Mouse (Mus musculus) heart, adult 18-20 months (tissue): ENCODE measurements around the gene Sar1b. TPM values are rescaled to one million over a fixed set of nuclear protein-coding genes. Genes with fewer than 3 reads are reported as not detected.
A peak's percentile ranks its signal among the peaks of the same experiment; 100 is the strongest.
"Not testable (repeated sequence)": the region's sequence is repeated elsewhere in the genome, so short reads cannot be mapped to it uniquely, and the experiment has no call there.

Source experiments
- DNase-seq, 2 experiments: peaks; one replicate each; pipeline ENCODE4 v3.0.0; 2021 to 2022; ENCODE audit warnings: mixed read lengths in 1 of 2
- long read RNA-seq, 2 experiments: library from polyadenylated mRNA; stranded (forward); transcript quantifications; one replicate each; pipeline ENCODE4 v2.0.0; 2021
- total RNA-seq, 2 experiments: library from RNA; stranded (reverse); gene quantifications; 2 replicates each; pipeline ENCODE4 v1.2.3; 2021

Gene Sar1b
- 100 to 1,000 TPM; 142 to 150 TPM for total RNA-seq
- long read RNA-seq, experiment 1, transcript Sar1b-201 (7 exons, 1,201 nt), result major isoform, 163 of 176 reads
- long read RNA-seq, experiment 1, partial matches to known transcripts, result 5 of 176 reads
- long read RNA-seq, experiment 1, other reads (novel, unspliced or antisense), result 8 of 176 reads
- long read RNA-seq, experiment 2, transcript Sar1b-201 (7 exons, 1,201 nt), result major isoform, 85 of 96 reads
- long read RNA-seq, experiment 2, partial matches to known transcripts, result 6 of 96 reads
- long read RNA-seq, experiment 2, other reads (novel, unspliced or antisense), result 5 of 96 reads

DNA sequence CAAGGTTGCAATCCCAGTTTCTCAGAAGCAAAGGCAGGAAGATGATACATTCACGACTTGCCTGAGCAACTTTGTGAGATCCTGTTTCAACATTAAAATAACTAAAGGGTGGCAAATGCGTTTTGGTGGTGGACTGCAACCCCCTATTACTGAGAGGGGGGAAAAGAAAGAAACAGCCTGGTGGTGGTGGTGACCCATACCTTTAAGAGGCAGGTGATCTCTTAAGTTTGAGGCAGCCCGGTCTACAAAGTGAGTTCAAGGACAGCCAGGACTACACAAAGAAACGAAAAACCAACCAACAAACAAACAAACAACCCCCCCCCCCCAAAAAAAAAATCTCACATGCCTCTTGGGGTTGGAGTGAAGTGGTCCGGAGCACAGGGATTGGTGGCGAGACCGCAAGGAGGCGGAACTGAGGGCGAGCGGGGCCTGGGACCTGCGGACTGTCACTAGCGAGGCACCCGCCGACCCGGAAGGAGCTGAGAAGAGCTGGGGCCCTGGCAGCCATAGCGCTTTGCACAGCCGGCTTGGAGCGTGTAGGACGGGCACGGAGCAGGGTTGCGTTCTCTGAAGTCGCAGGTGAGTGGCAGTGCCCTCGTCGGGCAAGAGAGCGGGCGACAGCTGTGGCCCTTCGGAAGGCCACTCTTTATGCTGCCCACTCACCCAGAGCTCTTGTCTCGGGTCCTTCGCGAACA, at the start of gene Sar1b, which contains the start of gene Sec24a:
Gene Sar1b (plus strand): TSS at position 475 of the 695 bp plus-strand sequence.
Gene Sec24a (minus strand): TSS at position 422 of the 695 bp plus-strand sequence.
- DNase-seq, result peak; percentile 83 to 87

GRCm38 (mm10) chr11:51721066-51721465, 42.4 kb upstream of the Sar1b start:
- DNase-seq, result no peak

DNA sequence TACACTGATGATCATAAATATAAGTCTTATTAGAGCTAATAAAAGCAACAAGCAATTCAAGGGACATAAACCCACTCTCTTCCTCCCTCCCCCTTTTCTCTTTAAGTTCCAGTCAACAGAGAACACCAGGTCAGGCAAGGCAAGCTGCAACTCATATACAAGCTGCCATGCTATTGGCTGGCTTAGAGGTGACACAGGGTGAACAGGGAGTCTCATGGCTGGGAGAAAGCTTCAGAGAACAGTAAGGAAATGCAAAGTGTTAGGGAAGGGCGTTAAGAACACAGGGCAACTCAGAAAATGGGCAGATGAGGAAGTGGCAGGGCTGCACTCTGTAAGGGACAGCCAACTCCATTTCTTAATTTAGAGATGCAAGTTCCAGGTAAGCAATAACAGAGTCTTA, 30.6 kb upstream of the Sar1b start:
- DNase-seq, result no peak

GRCm38 (mm10) chr11:51734218-51734617, 29.3 kb upstream of the Sar1b start:
- DNase-seq, result not testable (repeated sequence)

DNA sequence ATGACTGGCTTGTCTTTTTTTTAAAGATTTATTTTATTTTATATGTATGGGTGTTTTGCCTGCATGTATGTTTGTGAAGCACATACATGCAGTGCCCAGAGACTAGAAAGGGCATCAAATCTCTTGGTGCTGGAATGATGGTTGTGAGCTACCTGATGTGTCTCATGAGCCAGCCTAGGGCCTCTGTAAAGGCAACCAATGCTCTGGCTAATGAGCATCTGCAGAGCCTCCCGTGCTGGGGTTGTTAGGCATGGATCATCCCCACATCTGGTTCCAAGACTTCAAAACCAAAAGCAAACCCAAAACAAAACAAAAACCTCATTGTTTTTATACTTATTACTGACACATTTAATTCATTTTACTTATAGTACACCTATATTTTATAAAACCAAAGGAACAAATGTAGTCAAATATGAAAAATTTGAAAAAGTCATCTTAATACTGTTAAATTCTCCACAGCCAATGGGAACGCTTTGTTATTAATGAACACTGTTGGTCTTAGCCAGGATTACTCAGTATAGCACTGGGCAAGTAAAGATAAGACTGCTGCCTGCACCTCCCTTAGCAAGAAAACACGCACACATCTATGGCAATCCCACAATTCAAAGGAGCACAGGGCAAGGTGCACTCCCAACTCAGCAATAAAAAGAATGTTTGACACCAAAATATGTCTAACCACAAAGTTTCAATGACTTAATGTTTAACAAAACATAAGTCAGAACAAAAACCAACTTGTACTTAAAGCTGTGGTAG, 24.7 kb upstream of the Sar1b start:
- no peak for DNase-seq

DNA sequence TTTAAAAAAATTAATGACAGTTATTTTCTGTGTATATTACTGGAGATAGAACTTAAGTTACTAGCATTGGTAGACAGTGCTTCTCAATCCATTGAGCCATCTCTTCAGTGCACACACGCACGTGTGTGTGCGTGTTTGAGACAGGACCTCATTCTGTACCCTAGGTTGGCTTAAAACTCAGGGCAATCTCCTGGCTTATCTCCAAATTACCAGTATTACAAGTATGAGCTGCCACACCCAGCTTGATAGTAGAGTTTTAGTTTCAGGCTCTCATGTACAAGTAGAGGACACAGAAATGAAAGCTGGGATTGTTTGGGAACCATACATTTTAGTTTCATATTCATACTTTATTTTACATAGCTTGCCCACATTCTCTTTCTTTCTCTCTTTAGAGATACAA, 22.8 kb upstream of the Sar1b start:
- no peak for DNase-seq

GRCm38 (mm10) chr11:51746096-51746495, 17.4 kb upstream of the Sar1b start:
- DNase-seq, result no peak

DNA sequence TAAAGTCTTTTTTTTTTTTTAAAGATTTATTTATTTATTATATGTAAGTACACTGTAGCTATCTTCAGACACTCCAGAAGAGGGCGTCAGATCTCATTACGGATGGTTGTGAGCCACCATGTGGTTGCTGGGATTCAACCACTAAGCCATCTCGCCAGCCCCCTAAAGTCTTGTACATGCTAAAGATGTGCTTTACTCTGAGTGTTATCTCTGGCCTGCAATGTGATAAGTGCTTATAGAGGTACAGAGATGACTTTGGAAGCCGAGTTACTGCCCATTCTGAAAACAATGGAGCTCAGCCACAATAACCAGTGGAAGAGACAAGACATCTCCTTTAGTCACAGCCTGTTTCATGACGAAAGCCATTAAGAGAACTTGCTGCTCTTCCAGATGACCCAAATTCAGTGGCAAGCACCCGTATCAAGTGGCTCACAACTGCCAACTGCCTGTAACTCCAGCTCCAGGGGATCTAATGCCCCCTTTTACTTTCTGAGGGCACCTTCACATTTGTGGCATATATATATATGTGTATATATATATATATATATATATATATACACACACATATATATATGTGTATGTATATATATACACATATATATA, 11.8 kb upstream of the Sar1b start:
- not testable (repeated sequence) for DNase-seq

DNA sequence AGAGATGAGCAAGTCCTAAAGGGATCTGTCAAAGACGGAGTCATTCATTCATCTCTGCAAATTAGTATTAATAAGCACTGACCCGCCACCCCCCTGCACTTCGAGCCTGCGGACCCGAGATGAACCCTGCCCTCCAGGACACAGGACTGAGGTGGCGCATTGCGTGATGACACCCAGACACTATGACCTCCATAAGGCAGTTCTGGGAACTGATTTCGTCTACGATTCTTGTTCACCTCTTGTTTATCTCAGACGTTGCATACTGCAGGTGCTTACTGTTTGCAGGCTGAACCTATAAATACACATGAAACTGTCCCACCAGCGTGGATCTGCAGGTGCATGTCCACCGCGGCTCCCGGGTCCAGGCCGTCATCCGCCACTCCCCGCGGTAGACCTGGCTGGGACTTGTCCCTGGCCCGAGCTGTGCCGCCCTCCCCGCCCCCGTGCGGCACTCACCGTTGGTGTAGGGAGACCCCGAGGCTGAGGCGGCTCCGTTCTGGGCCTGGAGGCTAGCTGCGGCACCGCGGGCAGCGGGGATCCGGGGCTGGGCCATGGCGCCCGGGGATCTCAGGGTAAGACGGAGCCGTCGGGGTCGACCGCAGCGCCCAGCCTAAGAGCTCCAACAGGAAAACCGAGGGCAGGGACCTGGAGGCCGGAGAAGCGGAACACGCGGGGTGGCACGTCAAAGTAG, 7.7 kb upstream of the Sar1b start:
- no peak for DNase-seq

DNA sequence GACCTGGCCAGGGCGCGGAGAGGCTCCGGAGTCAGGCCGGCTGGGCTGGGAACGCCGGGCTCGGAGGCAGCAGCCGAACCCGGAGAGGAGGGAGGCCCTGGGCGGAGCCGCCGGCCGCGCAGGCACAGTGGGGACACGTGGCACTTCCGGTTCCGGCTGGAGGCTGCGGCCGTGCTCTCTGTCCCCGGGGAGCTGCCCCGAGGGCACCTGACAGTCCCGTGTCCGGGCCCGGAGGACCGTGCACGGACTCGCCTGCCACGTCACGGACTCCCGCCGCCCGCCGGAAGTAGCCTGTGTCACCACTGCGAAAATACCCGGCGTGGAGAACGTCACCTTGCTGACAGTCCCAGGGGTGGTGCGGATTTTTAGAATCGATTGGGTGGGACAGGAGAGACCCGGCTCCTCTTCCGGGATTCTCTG, 7.1 kb upstream of the Sar1b start:
- DNase-seq, result peak; percentile 94 to 97

DNA sequence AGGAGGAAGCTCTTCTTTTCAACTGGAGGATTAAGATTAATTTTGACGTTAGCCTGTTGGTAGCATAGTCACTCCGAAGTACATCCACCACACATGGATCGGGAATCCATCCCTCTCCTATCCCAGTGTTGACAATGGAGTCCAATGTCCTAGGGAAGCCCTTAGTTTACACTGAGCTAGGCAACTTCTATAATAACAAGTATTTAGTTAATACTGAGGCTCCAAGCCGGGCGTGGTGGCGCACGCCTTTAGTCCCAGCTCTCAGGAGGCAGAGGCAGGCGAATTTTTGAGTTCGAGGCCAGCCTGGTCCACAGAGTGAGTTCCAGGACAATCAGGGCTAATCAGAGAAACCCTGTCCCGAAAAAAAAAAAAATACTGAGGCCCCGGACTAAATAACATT, 6.5 kb upstream of the Sar1b start:
- no peak for DNase-seq

- no peak for DNase-seq
These were observed 5.9 kb upstream of the Sar1b start for GRCm38 (mm10) chr11:51757625-51758024.

GRCm38 (mm10) chr11:51758207-51758606, 5.3 kb upstream of the Sar1b start:
- not testable (repeated sequence) for DNase-seq

- DNase-seq, result no peak
These were observed 4.2 kb upstream of the Sar1b start for GRCm38 (mm10) chr11:51759251-51759650.

DNA sequence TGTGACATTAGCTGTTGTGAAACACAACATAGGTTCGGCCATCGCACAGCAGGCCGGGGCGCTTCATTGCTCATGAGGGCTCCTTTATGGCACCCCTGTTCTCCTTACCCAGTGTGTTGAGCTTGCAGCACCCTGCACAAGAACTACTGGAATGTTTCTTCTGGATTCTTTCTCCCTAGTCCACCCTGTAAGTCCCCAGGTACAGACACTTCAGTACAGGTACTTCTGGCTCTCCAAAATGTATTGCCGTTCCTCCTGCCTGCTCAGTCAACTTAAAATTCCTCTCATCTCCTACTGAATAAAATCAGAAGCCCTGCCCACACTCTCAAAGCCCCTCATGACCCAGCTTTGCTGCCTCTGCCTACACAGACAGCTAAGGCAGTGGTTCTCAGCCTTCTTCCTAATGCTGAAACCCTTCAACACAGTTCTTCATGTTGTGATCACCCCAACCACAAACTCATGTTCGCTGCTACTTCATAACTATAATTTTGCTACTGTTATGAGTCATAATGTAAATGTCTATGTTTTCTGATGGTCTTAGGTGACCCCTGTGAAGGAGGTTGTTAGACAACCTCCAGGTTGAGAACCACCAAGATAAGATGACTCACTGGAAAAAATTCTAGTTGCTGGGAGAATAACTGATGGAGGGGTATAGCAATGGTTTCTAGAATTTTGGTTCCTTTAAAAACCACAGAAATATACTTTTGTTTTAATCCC, 3.4 kb upstream of the Sar1b start:
- DNase-seq, result no peak

DNA sequence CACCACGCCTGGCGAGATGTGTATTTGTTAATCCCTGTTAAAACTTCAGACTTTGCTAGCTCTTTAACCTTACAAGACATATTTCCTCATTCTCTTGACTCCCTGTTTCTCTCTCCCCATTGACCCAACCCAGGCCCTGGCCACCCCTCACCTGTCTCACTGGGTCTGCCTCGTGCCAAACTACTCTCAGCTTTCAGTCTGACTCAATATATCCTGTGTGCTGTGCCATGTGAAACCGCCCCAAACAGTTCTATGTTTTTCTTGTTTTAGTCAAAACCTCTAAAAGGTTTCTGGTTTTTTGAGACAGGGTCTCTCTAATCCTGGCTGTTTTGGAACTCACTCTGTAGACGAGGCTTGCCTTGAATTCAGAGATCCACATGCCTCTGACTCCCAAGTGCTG, 2.2 kb upstream of the Sar1b start:
- DNase-seq, result no peak

DNA sequence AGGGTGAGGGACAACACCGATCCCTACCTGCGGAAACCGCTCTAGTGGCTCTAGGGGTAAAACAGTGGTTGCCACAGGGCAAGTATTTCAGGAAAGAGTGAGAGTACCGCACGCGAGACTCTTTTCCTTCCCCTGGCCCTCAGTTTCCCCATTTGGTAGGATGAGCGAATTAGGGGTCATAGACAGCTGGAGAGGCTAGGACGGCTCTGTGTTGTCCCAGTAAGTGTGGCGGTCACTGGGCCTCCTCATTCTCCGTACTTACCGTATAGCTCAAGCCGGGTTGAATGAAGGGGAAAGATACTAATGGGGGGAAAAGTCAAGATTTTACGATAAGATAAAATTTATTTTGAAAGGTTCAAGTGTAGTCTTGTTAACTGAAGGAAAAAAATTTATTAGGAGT, 468 bp downstream of the Sar1b start:
- no peak for DNase-seq

DNA sequence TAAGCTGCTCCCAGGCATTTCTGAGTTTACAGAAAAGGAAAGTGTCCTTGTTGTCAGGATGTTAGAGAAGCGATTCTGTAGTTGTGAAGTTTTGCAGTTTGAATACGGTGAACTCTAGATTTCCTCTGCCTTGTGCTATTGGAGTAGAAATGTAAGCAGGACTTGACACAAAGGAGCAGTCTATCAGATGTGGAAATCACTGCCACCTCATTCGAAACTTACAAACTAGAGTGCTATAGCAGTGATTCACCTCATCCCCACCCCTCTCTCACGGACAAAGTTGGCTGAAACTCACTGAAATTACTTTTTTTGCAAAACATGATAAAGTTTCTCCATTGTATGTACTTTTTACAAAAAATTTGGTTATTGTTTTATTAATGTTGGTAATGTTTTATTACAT, 1.3 kb downstream of the Sar1b start:
- no peak for DNase-seq

- DNase-seq, result no peak
These were observed 4.2 kb downstream of the Sar1b start for GRCm38 (mm10) chr11:51767579-51768220.

GRCm38 (mm10) chr11:51768296-51768695, 4.8 kb downstream of the Sar1b start:
- DNase-seq, result no peak

- DNase-seq, result no peak
These were observed 12.0 kb downstream of the Sar1b start for GRCm38 (mm10) chr11:51775507-51775906.
